Mouse (Mus musculus) Muller cell, postnatal 12 days (primary cell): ENCODE measurements around the gene Fyco1.

ENCODE experiments used
- DNase-seq: peaks from one replicate; pipeline ENCODE4 v3.0.0-alpha.2; 2015; ENCODE audit errors: inconsistent ontology term

The Fyco1 gene

GRCm38 (mm10) chr9:123851713-123852448, at the start of gene Fyco1:
Fyco1 (minus strand) TSS chr9:123851899.
- peak; percentile 90 for DNase-seq

DNA sequence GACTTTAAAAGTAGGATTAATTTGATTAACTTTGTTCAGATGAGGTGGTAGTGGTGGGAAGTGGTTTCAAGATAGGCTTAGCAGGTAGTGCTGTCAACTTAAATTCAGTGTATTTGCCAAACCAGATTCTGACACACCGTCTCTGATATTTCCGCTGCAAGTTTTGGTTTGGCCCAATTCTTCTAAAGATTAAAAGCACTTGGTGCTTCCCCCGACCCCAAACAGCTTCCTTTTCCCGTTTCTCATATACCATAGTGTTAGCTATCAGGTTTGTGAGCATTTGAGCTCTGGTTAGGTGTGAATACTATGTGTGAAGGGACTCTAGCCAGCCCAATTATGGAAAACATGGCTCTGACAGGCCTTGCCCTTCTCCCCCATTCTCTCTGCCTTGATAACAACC, 20.4 kb upstream of the Fyco1 start:
- DNase-seq, result no peak

GRCm38 (mm10) chr9:123869167-123869784, 17.6 kb upstream of the Fyco1 start:
- DNase-seq, result no peak

GRCm38 (mm10) chr9:123863641-123864040, 11.9 kb upstream of the Fyco1 start:
- no peak for DNase-seq

DNA sequence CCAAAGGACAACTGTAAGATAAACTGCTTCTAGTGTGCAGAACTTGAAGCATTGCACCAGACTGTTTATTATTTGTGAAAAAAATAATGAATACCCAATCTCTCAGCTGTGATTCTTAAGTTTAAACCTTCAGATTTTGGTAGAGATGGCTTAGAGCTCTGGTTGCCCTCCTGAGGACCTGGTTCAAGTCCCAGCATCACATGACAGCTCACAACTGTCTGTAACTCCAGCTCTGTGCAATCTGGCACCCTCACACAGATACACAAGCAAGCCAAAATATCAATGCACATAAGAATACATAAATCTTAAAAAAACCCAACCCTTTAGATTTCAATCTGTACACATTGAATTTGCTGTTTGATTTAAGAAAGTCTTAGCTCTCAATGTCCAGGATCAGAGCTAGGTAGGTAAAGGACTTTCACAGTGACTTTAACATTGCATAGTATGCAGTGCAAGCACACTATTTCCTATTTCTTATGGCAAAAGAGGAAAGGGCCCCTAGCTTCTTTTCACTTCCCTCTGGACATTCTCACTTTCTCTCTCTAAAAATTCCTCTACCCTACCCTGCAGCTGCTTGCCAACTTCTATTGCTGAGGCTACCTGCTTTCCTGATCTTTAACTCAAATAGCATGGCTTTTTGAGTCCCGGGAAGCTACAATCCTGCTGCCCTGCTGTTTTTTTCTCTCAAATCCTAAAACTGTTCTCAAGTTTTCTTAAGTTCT, 11.4 kb upstream of the Fyco1 start:
- DNase-seq, result no peak

DNA sequence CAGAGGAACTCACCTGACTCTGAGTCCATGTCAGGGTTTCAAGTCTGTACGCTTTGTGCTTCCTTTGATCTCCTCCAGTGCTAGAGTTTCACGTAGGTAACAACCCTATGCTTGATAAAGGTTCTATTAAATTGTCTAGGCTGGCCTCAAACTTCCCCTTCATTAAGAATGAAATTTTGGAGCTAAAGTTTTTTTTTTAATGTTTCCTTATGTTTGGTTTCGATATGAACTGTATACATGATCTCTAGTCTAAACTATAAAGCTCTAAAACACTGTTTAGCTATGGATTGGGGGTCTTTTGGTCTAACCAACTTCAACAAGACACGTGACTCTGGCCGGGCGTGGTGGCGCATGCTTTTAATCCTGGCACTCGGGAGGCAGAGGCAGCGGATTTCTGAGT, 10.2 kb upstream of the Fyco1 start, which contains the start of gene Xcr1:
Gene Xcr1, minus strand, starts transcription at position 101 of the 400 bp plus-strand sequence.
- no peak for DNase-seq

GRCm38 (mm10) chr9:123856836-123857235, 5.1 kb upstream of the Fyco1 start:
- no peak for DNase-seq

- peak; percentile 16 for DNase-seq
Observed at GRCm38 (mm10) chr9:123852449-123853390, 1.0 kb upstream of the Fyco1 start.

DNA sequence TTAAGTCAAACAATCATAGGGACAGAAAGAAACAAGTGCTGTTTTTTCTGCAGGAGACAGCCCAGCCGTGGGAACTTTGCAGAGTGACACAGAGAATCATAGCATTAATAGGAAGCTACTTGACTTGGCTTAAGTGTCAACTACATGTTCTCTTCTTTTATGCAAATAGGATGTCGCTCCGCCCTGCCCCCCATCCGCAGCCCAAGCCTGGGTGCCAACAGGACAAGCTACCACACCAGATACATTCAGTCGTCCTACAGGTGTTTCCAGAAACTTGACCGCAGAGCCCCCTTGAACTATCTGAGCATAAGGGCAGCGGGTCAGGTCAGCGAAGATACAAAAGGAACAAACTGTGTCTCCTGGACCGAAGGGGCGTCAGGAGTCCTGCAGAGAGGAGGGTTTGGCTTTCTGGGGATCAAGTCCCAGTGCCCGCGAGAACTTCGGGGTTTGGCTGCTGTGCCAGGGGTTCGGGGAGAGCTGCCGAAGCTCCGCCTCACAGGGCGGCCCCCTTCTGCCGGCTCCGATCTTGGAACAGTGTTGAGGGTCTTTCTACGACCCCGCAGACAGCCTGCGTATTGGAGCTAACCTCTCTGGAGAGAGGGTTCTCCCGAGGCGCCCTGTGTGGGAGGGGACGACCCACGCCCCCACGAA, 512 bp downstream of the Fyco1 start:
- DNase-seq, result peak; percentile 85

- DNase-seq, result peak; percentile 55
Observed at GRCm38 (mm10) chr9:123850705-123851061, 1.0 kb downstream of the Fyco1 start.

- no peak for DNase-seq
Observed at GRCm38 (mm10) chr9:123849976-123850695, 1.6 kb downstream of the Fyco1 start.

GRCm38 (mm10) chr9:123846490-123846889, 5.2 kb downstream of the Fyco1 start:
- no peak for DNase-seq

DNA sequence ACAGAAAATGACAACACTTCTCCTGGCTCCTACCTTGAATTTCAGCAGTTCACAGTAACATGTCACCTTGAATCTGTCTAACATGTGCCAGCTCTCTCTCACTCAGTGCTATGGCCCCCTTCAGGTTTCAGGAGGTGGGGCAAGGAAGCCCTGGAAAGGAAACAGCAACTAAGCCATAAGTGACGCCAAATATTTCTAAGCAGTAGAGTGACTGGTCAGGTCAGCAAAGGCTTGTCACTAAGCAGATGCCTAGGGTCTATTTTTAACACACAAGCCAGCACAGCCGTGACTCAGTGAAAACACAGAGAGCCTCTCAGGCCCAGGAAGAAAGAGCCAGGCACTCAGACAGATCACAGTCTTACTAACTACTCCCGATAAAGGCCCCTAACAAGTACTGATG, 6.6 kb downstream of the Fyco1 start:
- DNase-seq, result peak; percentile 37

- no peak for DNase-seq
Observed at GRCm38 (mm10) chr9:123844468-123844867, 7.2 kb downstream of the Fyco1 start.

GRCm38 (mm10) chr9:123840243-123840642, 11.5 kb downstream of the Fyco1 start:
- no peak for DNase-seq

GRCm38 (mm10) chr9:123835851-123836250, 15.8 kb downstream of the Fyco1 start:
- DNase-seq, result no peak

GRCm38 (mm10) chr9:123828916-123829315, 22.8 kb downstream of the Fyco1 start:
- DNase-seq, result no peak

DNA sequence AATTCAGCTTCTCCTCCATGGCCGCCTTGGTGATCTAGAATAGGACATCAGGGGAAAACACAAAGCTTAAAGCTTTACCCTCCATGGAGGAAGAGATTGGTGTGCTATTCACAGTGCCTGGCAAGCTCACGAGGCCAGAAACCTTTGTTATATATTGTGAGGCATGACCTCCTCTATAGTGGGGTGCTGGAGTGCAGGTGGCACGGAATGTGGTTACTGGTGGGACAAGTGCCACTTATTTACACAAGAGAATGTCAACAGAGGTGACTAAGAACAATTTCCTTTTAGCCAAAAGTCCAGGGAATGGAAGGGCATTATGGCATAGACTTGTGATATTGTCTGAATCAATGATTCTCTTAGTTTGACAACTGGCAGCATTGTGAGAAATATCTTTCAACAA, 25.1 kb downstream of the Fyco1 start:
- DNase-seq, result no peak

GRCm38 (mm10) chr9:123818601-123819000, 33.1 kb downstream of the Fyco1 start:
- DNase-seq, result no peak

DNA sequence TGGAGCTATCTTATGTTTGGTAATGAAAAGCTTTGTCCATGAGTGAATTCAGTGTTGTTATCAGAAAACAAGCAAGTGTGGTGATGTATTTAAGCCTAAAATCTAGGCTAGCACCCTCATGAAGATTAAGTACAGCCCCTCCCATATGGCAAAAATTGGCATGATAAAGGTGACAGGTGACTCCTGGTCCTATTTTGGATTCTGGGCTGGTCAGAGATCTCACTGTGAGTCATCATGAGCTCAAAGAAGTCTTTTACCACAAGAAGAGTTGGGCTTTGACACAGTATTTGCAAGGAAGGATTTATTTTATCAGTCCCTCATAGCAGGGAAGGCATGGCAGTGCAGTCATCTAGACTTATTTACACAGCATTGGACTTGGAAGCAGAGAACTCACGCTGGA, 35.7 kb downstream of the Fyco1 start:
- DNase-seq, result no peak
